12 mouse cellular contexts compared by ENCODE assay signal in genomic region chr16:37802686-37803295, GRCm38 (mm10). TPM values are rescaled to one million over a fixed set of nuclear protein-coding genes. Genes with fewer than 3 reads are reported as not detected.
DNase-seq lines count a peak whose midpoint lies in the region; ATAC-seq and TF ChIP-seq lines count a peak whose summit lies in the region.
"Had no signal": no experiment of that assay in that cellular context is flagged by ENCODE, and none has a peak within 500 bp of the region (broad histone marks: within the 10 kb centered on the region; RNA-seq: fewer than 3 reads in every experiment).

No protein-coding gene starts in this region.

- WGBS in limb, embryonic 11.5 days = 39% methylated on average over 4 of the region's 4 CpGs
- 48% methylated on average over 4 of the region's 4 CpGs for WGBS in neural tube, embryonic 15.5 days

- no peak overlapping the region for H3K9ac ChIP-seq in limb, embryonic 11.5 days (ENCODE audit: low read length)
- H3K9ac ChIP-seq in neural tube, embryonic 15.5 days (replicated peaks) = no peak overlapping the region
- H3K9ac ChIP-seq: heart, embryonic 12.5 days had no signal

- no peak for TF ChIP-seq CTCF in layer of hippocampus, adult 2 months (conservative IDR thresholded peaks at IDR 0.05)

- H3K4me3 ChIP-seq in layer of hippocampus, adult 2 months = no peak overlapping the region
- H3K4me3 ChIP-seq in limb, embryonic 11.5 days (ENCODE audit: low read depth, low read length) = no peak overlapping the region
- no peak overlapping the region for H3K4me3 ChIP-seq in neural tube, embryonic 15.5 days (replicated peaks)
- H3K4me3 ChIP-seq: heart, embryonic 12.5 days had no signal

- H3K4me2 ChIP-seq in limb, embryonic 11.5 days (ENCODE audit: low read depth, severe bottlenecking) = no peak overlapping the region
- H3K4me2 ChIP-seq in neural tube, embryonic 15.5 days = no peak overlapping the region
- H3K4me2 ChIP-seq: heart, embryonic 12.5 days had no signal

- DNase-seq in layer of hippocampus, adult 2 months (ENCODE audit: low spot score in 2 of 2) = peak in 1 of 2 experiments; percentile 25
- DNase-seq in layer of hippocampus, postnatal 10 days (ENCODE audit: low spot score in 2 of 2) = no peak
- peak; percentile 74 for DNase-seq in embryo, embryonic 11 days
- DNase-seq in limb, embryonic 11.5 days (ENCODE audit: low spot score) = peak; percentile 65
- DNase-seq in adrenal gland, adult 18-20 months (ENCODE audit: low spot score in 2 of 2) = no peak
- no peak for DNase-seq in thymus, postnatal 0 days (ENCODE audit: low spot score)
- DNase-seq: cerebellum, postnatal 36 days; kidney, adult 18-20 months; thymus, adult 2 months had no signal

- peaks cover 14% of the 10 kb centered on the region for H3K4me1 ChIP-seq in limb, embryonic 11.5 days (ENCODE audit: control insufficient read depth, insufficient read depth, low read length)
- H3K4me1 ChIP-seq in neural tube, embryonic 15.5 days = peaks cover 24% of the 10 kb centered on the region

- peaks cover 4% of the 10 kb centered on the region; the same call in 1 of the 2 replicates for H3K9me3 ChIP-seq in limb, embryonic 11.5 days (ENCODE audit: control insufficient read depth, low read length)
- no peaks in the 10 kb centered on the region for H3K9me3 ChIP-seq in neural tube, embryonic 15.5 days (replicated peaks)

- H3K36me3 ChIP-seq in limb, embryonic 11.5 days (ENCODE audit: control insufficient read depth, insufficient read depth, low read length) = peaks cover 7% of the 10 kb centered on the region
- H3K36me3 ChIP-seq in neural tube, embryonic 15.5 days = no peaks in the 10 kb centered on the region; the same call in 1 of the 2 replicates

- ATAC-seq in limb, embryonic 11.5 days (ENCODE audit: insufficient number of reproducible peaks, low FRiP score, low TSS enrichment, low read depth) = no peak
- peak; percentile 69; the same call in 1 of the 2 replicates for ATAC-seq in neural tube, embryonic 15.5 days (ENCODE audit: low FRiP score)
- no peak for ATAC-seq in granulocyte monocyte progenitor cell, adult 5-6 weeks (replicated peaks; ENCODE audit: poor library complexity, severe bottlenecking)

- peak overlapping the region; percentile 39; the same call in 1 of the 2 replicates for H3K27ac ChIP-seq in layer of hippocampus, adult 2 months
- no peak overlapping the region for H3K27ac ChIP-seq in limb, embryonic 11.5 days (replicated peaks; ENCODE audit: low read depth, low read length)
- peak overlapping the region; percentile 54; the same call in 1 of the 2 replicates for H3K27ac ChIP-seq in neural tube, embryonic 15.5 days (replicated peaks)

- no peaks in the 10 kb centered on the region for H3K27me3 ChIP-seq in limb, embryonic 11.5 days (ENCODE audit: control insufficient read depth, insufficient read depth, low read length)
- no peaks in the 10 kb centered on the region for H3K27me3 ChIP-seq in neural tube, embryonic 15.5 days (replicated peaks)
- H3K27me3 ChIP-seq: heart, embryonic 12.5 days had no signal

RNA-seq across cellular contexts. Expression of gene Fstl1, which starts 26.1 kb away (rescaled TPM):
- total RNA-seq in layer of hippocampus, adult 2 months (2021) = 10 to 100 TPM; 34.5 to 41.8 TPM
- total RNA-seq in layer of hippocampus, postnatal 10 days (2021) = 10 to 100 TPM; 74.6 to 75.2 TPM
- 268 and 273 TPM in 2 replicates for polyA plus RNA-seq in limb, embryonic 11.5 days (2014; fragmentation: Nextera tagmentation; extraction: Ambion mirVana)
- polyA plus RNA-seq in neural tube, embryonic 15.5 days (2015; fragmentation: Nextera tagmentation; extraction: Ambion mirVana) = 123 and 145 TPM in 2 replicates
- 10 to 100 TPM; 27.9 to 57.9 TPM for total RNA-seq in adrenal gland, adult 18-20 months (2021)
- 59.9 and 70.6 TPM in 2 replicates for polyA plus RNA-seq in thymus, postnatal 0 days (2015; fragmentation: Nextera tagmentation; extraction: Ambion mirVana)
- 2.7 TPM in 1 of 2 replicates, not detected in the other for total RNA-seq in granulocyte monocyte progenitor cell, adult 5-6 weeks (2014; fragmentation: Nextera tagmentation)
- 0.56 TPM in 1 of 2 replicates, not detected in the other for total RNA-seq in granulocyte monocyte progenitor cell, adult 5-6 weeks (2017)

RNA-seq across cellular contexts. Expression of gene Gm36028, which starts 58.2 kb away (rescaled TPM):
- total RNA-seq in layer of hippocampus, adult 2 months (2021) = not detected
- total RNA-seq in layer of hippocampus, postnatal 10 days (2021) = not detected
- not detected in 2 replicates for polyA plus RNA-seq in limb, embryonic 11.5 days (2014; fragmentation: Nextera tagmentation; extraction: Ambion mirVana)
- polyA plus RNA-seq in neural tube, embryonic 15.5 days (2015; fragmentation: Nextera tagmentation; extraction: Ambion mirVana) = 0.15 TPM in 1 of 2 replicates, not detected in the other
- total RNA-seq in adrenal gland, adult 18-20 months (2021) = under 1 TPM; 0.27 to 0.99 TPM
- polyA plus RNA-seq in thymus, postnatal 0 days (2015; fragmentation: Nextera tagmentation; extraction: Ambion mirVana) = 0.12 and 0.17 TPM in 2 replicates
- total RNA-seq in granulocyte monocyte progenitor cell, adult 5-6 weeks (2014; fragmentation: Nextera tagmentation) = 0.92 TPM in 1 of 2 replicates, not detected in the other
- not detected in 2 replicates for total RNA-seq in granulocyte monocyte progenitor cell, adult 5-6 weeks (2017)

Comparison
In these comparisons a context has a peak if more than half of its experiments do, and no peak if none do; other contexts are left out.
1. DNase-seq: peak in embryo, embryonic 11 days (single experiment) and limb, embryonic 11.5 days (single experiment); none in layer of hippocampus, postnatal 10 days (0 of 2), adrenal gland, adult 18-20 months (0 of 2) and thymus, postnatal 0 days (single experiment).
2. RNA of gene Fstl1, which starts 26.1 kb away (total RNA-seq): 74.6 to 75.2 TPM in layer of hippocampus, postnatal 10 days, 27.9 to 57.9 TPM in adrenal gland, adult 18-20 months and 34.5 to 41.8 TPM in layer of hippocampus, adult 2 months; 0.56 to 2.7 TPM in granulocyte monocyte progenitor cell, adult 5-6 weeks; every median in the first group is over 4 times any median in the second.